Mouse (Mus musculus): ENCODE measurements around the gene Actl6b. TPM values are rescaled to one million over a fixed set of nuclear protein-coding genes. Genes with fewer than 3 reads are reported as not detected.

The Actl6b gene
- polyA plus RNA-seq, 1 experiment from 2014 or later = 0.45 TPM

DNA sequence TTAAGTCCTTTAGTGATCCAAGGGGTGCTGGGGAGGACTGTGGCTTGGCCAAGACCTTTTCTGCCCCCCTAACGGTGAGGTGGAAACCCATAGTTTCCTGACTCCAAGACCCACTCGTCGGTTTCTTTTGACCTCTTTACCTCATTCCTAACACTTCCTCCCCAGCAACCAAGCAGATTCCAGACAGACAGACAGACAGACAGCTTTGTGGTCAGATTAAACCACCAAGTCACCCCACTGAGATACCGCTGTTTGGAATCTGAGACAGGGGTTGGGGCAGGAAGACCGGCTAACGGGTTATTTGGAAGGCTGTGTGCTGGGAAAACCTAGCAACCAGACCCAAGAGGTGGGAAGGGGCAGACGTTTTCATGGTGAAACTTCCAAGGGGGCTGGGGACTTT, 16.9 kb downstream of the Actl6b start:
- Histone ChIP-seq H3K4me1 (no peaks in the 10 kb centered on the region), H3K27me3 (peaks cover 21% of the 10 kb centered on the region), H3K9me3 (no peaks in the 10 kb centered on the region), H3K4me3 (no peak overlapping the region), H3K27ac (no peak overlapping the region), H3K4me2 (replicated peaks) (0 out of 2 replicates have a peak overlapping the region, but pooled peaks have one; percentile 11), H3K9ac (no peak overlapping the region), H3K36me3 (no peaks in the 10 kb centered on the region)
- ATAC-seq (ENCODE audit: low FRiP score, low read depth) = no peak
- 55% methylated on average over 7 of the region's 7 CpGs for WGBS

- WGBS = 82% methylated on average over 17 of the region's 17 CpGs
- no peak for ATAC-seq (ENCODE audit: low FRiP score, low read depth)
- Histone ChIP-seq H3K36me3 (no peaks in the 10 kb centered on the region), H3K4me1 (no peaks in the 10 kb centered on the region), H3K27ac (no peak overlapping the region), H3K27me3 (peaks cover 22% of the 10 kb centered on the region), H3K9me3 (no peaks in the 10 kb centered on the region), H3K4me2 (replicated peaks) (no peak overlapping the region), H3K4me3 (no peak overlapping the region), H3K9ac (no peak overlapping the region)
Observed at GRCm38 (mm10) chr5:137570691-137571586, 17.6 kb downstream of the Actl6b start.

- H3K36me3 ChIP-seq = no peaks in the 10 kb centered on the region
- peak overlapping the region; percentile 58 for H3K4me2 ChIP-seq (replicated peaks)
- no peaks in the 10 kb centered on the region for H3K9me3 ChIP-seq
- H3K9ac ChIP-seq = peak overlapping the region; percentile 51; the same call in 1 of the 2 replicates
- peaks cover 22% of the 10 kb centered on the region for H3K27me3 ChIP-seq
- no peak overlapping the region for H3K27ac ChIP-seq
- WGBS = 6% methylated on average over 27 of the region's 27 CpGs
- no peaks in the 10 kb centered on the region for H3K4me1 ChIP-seq
- H3K4me3 ChIP-seq = peak overlapping the region; percentile 29
- ATAC-seq (ENCODE audit: low FRiP score, low read depth) = no peak; the same call in 1 of the 2 replicates
Observed at GRCm38 (mm10) chr5:137574470-137574901, 21.2 kb downstream of the Actl6b start.

DNA sequence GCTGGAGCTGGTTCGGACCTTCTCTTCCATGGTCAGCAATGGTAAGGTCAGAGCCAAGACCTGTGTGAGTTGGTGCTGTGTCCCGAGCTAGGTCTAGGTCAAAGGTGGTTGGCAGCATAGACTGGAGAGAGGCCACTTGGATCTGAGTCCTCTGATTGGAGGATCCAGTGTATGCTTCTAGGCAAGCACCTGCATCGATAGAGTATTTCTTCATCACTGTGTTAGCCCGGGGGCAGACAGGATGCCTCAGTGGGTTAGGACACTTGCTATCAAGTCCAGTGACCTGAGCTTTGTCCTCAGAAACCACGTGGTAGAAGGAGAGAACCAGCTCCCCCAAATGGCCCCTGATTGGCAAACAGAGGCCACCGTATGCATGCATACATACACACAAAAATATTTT, 26.9 kb downstream of the Actl6b start:
- H3K27ac ChIP-seq = no peak overlapping the region
- H3K27me3 ChIP-seq = peaks cover 33% of the 10 kb centered on the region
- H3K36me3 ChIP-seq = no peaks in the 10 kb centered on the region
- peaks cover 9% of the 10 kb centered on the region; the same call in 1 of the 2 replicates for H3K4me1 ChIP-seq
- 78% methylated on average over 6 of the region's 6 CpGs for WGBS
- H3K4me3 ChIP-seq = no peak overlapping the region
- H3K9ac ChIP-seq = no peak overlapping the region
- no peak overlapping the region for H3K4me2 ChIP-seq (replicated peaks)
- ATAC-seq (ENCODE audit: low FRiP score, low read depth) = no peak
- H3K9me3 ChIP-seq = no peaks in the 10 kb centered on the region

- H3K4me2 ChIP-seq (replicated peaks) = peak overlapping the region; percentile 59; the same call in 1 of the 2 replicates
- H3K36me3 ChIP-seq = no peaks in the 10 kb centered on the region
- WGBS = 29% methylated on average over 8 of the region's 8 CpGs
- no peak for ATAC-seq (ENCODE audit: low FRiP score, low read depth)
- H3K4me1 ChIP-seq = peaks cover 9% of the 10 kb centered on the region; the same call in 1 of the 2 replicates
- H3K9ac ChIP-seq = no peak overlapping the region
- no peaks in the 10 kb centered on the region; the same call in 1 of the 2 replicates for H3K9me3 ChIP-seq
- no peak overlapping the region for H3K27ac ChIP-seq
- H3K27me3 ChIP-seq = peaks cover 33% of the 10 kb centered on the region
- no peak overlapping the region for H3K4me3 ChIP-seq
Observed at GRCm38 (mm10) chr5:137582702-137583101, 29.4 kb downstream of the Actl6b start.

DNA sequence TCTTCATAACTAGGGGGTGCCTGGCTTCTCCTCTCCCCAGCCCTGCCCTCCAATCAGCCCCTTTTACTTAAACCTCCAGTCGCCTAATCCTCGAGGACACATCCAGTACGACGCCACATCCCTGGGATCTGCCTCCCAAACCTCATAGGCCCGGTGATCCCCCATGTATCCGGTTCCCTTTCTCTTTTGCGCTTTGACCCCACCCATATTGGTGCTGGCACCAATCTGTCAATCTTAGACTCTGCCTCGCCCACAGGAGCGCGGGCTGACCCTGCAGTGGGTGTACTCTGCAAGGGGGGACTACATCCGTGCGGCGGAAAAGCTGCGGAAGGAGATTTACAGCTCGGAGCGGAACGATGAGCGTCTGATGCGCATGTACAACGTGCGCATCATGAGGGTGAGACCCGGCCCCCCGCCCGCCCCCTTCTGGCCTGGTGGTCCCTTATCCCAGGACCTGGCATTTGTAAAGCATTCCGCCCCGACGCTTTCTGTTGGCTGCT, 30.4 kb downstream of the Actl6b start:
- peak; percentile 35; the same call in 1 of the 2 replicates for ATAC-seq (ENCODE audit: low FRiP score, low read depth)
- Histone ChIP-seq H3K9me3 (no peaks in the 10 kb centered on the region; the same call in 1 of the 2 replicates), H3K27me3 (peaks cover 33% of the 10 kb centered on the region), H3K4me1 (peaks cover 9% of the 10 kb centered on the region; the same call in 1 of the 2 replicates), H3K9ac (peak overlapping the region; percentile 45), H3K27ac (no peak overlapping the region), H3K4me2 (replicated peaks) (peak overlapping the region; percentile 59), H3K4me3 (peak overlapping the region; percentile 41), H3K36me3 (no peaks in the 10 kb centered on the region)
- WGBS = 21% methylated on average over 27 of the region's 27 CpGs

DNA sequence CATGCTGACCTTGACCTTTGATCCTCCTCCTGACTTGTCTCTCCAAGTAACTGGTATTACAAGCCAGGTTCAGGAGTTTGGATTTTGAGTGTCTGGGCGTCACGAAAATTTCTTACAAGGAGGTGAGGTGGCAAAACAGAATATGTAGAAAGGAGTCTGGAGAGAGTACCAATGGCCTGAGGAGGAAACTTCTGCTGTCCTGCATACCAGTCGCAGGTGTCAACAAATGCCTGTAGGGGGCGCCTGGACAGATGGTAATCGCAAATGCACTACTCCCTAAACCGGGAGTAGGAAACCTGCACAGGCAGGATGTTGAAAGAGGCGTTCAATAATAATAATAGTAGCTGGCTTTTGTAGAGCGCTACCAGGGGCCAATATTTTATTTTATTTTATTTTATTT, 31.7 kb downstream of the Actl6b start:
- ATAC-seq (ENCODE audit: low FRiP score, low read depth) = no peak
- Histone ChIP-seq H3K4me3 (no peak overlapping the region), H3K4me2 (replicated peaks) (no peak overlapping the region), H3K27ac (no peak overlapping the region), H3K36me3 (no peaks in the 10 kb centered on the region), H3K9me3 (no peaks in the 10 kb centered on the region; the same call in 1 of the 2 replicates), H3K9ac (no peak overlapping the region), H3K27me3 (peaks cover 33% of the 10 kb centered on the region), H3K4me1 (peaks cover 9% of the 10 kb centered on the region; the same call in 1 of the 2 replicates)
- WGBS = 31% methylated on average over 8 of the region's 8 CpGs

- Histone ChIP-seq H3K4me1 (no peaks in the 10 kb centered on the region), H3K27ac (no peak overlapping the region), H3K27me3 (no peaks in the 10 kb centered on the region), H3K9ac (no peak overlapping the region), H3K4me3 (no peak overlapping the region), H3K4me2 (replicated peaks) (no peak overlapping the region), H3K9me3 (no peaks in the 10 kb centered on the region; the same call in 1 of the 2 replicates), H3K36me3 (no peaks in the 10 kb centered on the region)
- WGBS = 69% methylated on average over 5 of the region's 5 CpGs
- no peak for ATAC-seq (ENCODE audit: low FRiP score, low read depth)
Observed at GRCm38 (mm10) chr5:137590507-137590906, 37.2 kb downstream of the Actl6b start.

DNA sequence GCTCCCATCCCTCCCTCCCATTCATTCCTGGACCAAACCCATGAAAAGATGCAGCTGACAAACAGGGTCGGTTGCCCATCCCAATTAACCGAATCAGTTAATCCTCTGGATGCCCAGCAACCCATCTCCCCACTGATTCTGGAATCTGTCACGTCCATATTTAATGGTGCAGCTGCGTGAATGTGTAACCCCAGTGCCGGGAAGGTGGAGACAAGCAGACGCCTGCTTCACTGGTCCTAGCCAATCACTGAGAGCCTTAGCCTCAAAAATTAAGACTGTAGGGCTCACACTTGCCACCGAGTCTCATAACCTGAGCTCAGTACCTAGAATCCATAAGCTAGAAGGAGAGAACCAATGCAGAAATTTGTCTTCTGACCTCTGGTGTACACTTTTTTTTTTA, 42.6 kb downstream of the Actl6b start:
- WGBS = 79% methylated on average over 7 of the region's 7 CpGs
- Histone ChIP-seq H3K9ac (no peak overlapping the region), H3K27ac (no peak overlapping the region), H3K4me2 (replicated peaks) (no peak overlapping the region), H3K4me3 (no peak overlapping the region), H3K36me3 (peaks cover 17% of the 10 kb centered on the region), H3K27me3 (no peaks in the 10 kb centered on the region), H3K4me1 (peaks cover 13% of the 10 kb centered on the region), H3K9me3 (no peaks in the 10 kb centered on the region)
- no peak for ATAC-seq (ENCODE audit: low FRiP score, low read depth)

DNA sequence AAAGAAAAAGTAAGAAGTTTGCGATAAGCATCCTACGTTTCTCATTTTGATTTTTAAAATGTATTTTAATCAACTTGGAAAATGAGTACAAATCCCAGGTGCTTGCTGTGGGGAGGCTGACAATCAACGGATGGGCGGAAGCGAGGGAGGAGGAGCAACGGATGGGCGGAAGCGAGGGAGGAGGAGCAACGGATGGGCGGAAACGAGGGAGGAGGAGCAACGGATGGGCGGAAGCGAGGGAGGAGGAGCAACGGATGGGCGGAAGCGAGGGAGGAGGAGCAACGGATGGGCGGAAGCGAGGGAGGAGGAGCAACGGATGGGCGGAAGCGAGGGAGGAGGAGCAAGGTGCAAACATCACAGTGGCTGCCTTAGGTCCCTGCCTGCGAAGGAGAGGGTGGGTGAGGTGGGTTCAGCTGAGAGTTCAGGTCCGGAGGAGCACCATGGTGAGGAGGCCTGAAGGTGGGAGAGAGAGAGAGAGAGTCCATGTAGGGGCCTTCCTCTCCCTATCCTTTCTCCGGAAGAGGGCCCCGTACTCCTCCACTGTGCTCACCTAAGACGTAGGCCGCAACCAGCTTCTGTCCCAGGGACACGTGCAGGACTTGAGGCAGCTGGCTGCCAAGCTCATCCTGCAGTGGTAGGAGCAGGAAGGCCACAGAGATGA, 43.4 kb downstream of the Actl6b start:
- Histone ChIP-seq H3K9me3 (no peaks in the 10 kb centered on the region), H3K4me2 (replicated peaks) (peak overlapping the region; percentile 31), H3K4me1 (peaks cover 13% of the 10 kb centered on the region), H3K27ac (no peak overlapping the region), H3K9ac (no peak overlapping the region), H3K27me3 (no peaks in the 10 kb centered on the region), H3K36me3 (peaks cover 17% of the 10 kb centered on the region), H3K4me3 (0 out of 2 replicates have a peak overlapping the region, but pooled peaks have one; percentile 2)
- WGBS = 36% methylated on average over 30 of the region's 30 CpGs
- no peak for ATAC-seq (ENCODE audit: low FRiP score, low read depth)

DNA sequence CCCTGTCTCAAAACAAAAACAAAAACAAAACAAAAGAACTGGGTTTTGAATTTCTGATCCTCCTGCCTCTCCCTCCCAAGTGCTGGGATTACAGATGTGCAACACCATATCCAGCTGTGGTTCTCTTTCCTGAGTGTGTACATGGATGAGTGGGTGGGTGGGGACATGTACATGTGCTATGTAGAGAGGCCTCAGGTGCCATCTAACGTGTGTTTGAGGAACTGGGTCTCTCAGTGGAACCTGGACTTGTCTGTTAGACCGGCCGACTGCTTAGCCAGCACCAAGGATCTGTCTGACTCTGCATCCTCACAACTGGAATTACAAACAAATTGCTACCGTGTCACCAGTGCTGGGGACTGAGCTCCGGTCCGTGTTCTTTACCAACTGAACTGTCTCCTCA, 44.3 kb downstream of the Actl6b start:
- H3K36me3 ChIP-seq = peaks cover 17% of the 10 kb centered on the region
- peaks cover 22% of the 10 kb centered on the region for H3K4me1 ChIP-seq
- no peaks in the 10 kb centered on the region for H3K27me3 ChIP-seq
- H3K9ac ChIP-seq = no peak overlapping the region
- no peaks in the 10 kb centered on the region for H3K9me3 ChIP-seq
- 96% methylated on average over 6 of the region's 6 CpGs for WGBS
- H3K4me3 ChIP-seq = no peak overlapping the region
- no peak for ATAC-seq (ENCODE audit: low FRiP score, low read depth)
- H3K27ac ChIP-seq = no peak overlapping the region
- H3K4me2 ChIP-seq (replicated peaks) = no peak overlapping the region

All from limb, embryonic 13.5 days (tissue).